Mouse (Mus musculus): ENCODE results near the gene Prss37. TPM values are rescaled to one million over a fixed set of nuclear protein-coding genes. Genes with fewer than 3 reads are reported as not detected.

Prss37 gene
- not detected in 2 replicates for polyA plus RNA-seq (2012; rRNA removed)

DNA sequence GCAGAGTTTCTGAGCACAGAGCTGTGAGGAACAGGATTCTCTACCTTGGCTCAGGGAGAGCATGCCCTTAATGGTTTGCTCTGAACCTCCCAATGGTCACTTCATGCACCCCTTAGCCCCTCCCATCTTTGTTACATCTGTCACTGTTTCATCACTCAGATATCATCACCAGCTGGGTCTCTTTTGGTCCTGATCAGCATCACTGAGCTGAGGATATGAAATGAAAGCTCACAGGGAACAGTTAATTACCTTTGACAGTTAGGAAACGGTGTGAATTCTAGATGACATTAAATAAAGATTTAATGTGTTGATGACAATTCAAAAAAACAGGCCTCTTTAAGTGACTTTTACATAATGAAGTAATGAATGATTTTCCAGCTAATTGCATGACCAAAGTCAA lies at the start of gene Prss37:
Gene Prss37, minus strand, starts transcription at position 101 of the 400 bp plus-strand sequence.

DNA sequence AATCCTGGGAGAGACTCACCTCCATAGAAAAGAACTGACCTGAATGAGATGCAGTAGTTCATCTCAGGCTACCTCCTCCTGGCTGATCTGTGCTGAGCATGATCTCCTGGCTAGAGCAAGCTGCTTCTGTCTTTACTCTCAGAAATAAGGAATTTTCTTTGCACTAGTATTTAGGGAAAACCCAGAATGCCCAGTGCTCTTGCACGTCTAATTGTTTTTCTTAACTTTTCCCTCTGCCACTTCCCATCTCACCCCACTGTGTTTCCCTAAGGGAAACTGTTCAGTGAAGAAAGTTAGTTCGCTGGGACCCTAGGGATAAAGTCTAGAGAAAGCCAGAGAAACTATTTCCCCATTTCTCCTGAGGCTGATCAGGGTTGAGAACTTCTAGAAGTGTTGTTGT lies 35.6 kb upstream of the Prss37 start, which contains the start of gene Olfr461:
Gene Olfr461, minus strand, starts transcription at position 101 of the 400 bp plus-strand sequence.

DNA sequence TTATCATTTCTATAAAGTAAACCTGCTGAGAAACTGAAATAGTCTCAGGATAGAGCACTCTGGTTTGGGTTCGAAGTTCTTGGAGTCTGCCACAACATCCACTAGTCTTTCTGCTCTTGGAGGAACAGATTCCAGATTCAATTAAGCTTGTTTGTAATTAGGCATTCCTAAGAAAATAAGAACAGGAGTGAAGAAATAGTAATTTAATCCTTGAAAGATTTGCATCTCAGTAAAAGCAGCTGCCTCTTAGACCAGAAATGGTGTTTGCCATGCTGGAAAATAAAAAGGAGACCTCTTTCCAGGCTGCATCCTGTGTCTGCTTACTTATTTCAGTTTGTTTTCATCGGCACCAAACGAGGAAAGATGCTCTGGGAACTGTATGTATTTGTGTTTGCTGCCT lies 26.1 kb downstream of the Prss37 start, which contains the start of gene Tas2r108:
Gene Tas2r108, plus strand, starts transcription at position 301 of the 400 bp plus-strand sequence.

DNA sequence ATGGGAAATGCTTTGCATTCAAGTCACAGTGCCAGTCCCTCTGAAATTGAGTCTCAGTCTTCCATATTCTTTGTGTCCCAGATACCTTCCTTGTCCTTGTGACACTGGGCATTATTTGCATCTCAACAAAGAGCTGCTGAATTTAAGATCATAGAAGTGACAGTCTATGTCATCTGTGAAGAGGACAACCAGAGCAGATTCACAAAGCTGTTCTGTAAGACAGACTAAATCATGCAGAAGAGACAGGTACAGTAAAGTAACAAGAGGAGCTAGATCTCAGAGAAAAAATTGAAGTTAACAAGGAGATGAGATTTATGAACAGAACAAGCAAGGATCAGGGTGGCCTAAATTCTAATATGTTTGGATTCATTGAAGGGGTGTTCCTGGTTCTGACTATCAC lies 28.4 kb downstream of the Prss37 start, which contains the start of gene Tas2r137:
Gene Tas2r137, plus strand, starts transcription at position 301 of the 400 bp plus-strand sequence.

DNA sequence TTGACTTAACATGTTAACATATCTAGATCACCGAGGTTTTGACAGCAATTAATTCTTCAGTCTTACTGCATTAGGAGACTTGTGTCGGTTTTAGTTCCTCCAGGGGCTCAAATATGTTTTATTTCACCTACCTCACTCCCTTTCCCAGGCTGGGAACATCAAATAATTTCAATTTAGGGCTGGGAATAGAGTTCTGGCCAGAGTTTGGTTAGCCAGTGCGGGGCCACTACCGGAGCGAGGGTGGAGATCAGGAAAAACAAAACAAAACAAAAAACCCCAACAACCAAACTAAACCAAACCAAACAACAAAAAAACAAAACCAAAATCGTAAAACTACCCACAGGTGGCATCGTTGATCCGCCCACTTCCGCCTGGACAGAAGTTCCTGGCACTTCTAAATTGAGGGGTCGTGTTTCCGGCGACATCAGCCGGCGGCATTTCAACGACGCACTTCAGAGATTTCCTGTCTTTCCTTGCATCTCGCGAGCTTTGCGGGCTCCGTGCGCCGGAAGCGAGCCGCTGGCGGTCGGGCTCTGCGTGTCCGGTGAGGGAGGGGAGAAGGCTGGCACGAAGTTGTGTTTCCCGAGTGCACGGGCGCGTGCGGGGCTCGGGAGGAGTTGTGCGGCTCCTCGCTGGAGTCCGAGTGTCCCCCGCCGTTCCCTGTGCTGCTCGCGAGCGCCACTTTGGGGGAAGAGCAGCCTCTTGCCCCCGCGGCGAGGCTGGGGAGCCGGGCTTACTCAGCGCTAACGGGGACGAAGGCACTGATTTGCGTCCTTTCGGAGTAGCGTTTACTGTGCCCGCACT lies 48.2 kb downstream of the Prss37 start, which contains the start of gene Ssbp1:
Gene Ssbp1, plus strand, starts transcription at position 437 of the 804 bp plus-strand sequence.

Other genes with a start within 250 kb of the Prss37 start
- 7.0 TPM in 2 replicates for gene Agk, start 194.3 kb downstream of the Prss37 start, polyA plus RNA-seq (2012; rRNA removed)
- 3.3 and 3.4 TPM in 2 replicates for gene E330009J07Rik, start 83.4 kb downstream of the Prss37 start, polyA plus RNA-seq (2012; rRNA removed)
- 0.01 TPM in 2 replicates for gene Wee2, start 80.4 kb downstream of the Prss37 start, polyA plus RNA-seq (2012; rRNA removed)
- 37.9 and 40.0 TPM in 2 replicates for gene Ssbp1, start 48.2 kb downstream of the Prss37 start, polyA plus RNA-seq (2012; rRNA removed)
- gene Tas2r137, start 28.3 kb downstream of the Prss37 start, polyA plus RNA-seq (2012; rRNA removed) = not detected in 2 replicates
- gene Tas2r108, start 26.0 kb downstream of the Prss37 start, polyA plus RNA-seq (2012; rRNA removed) = 0.07 TPM in 1 of 2 replicates, not detected in the other
- not detected in 2 replicates for gene Olfr461, start 35.5 kb upstream of the Prss37 start, polyA plus RNA-seq (2012; rRNA removed)
- gene Olfr460, start 50.0 kb upstream of the Prss37 start, polyA plus RNA-seq (2012; rRNA removed) = 0.01 TPM in 1 of 2 replicates, not detected in the other
- 7.0 and 8.9 TPM in 2 replicates for gene Clec5a, start 66.3 kb upstream of the Prss37 start, polyA plus RNA-seq (2012; rRNA removed)
- gene Tas2r138, start 93.8 kb upstream of the Prss37 start, polyA plus RNA-seq (2012; rRNA removed) = not detected in 2 replicates
- 6.7 and 7.3 TPM in 2 replicates for gene Mgam, start 109.3 kb upstream of the Prss37 start, polyA plus RNA-seq (2012; rRNA removed)

All from liver, embryonic 18 days (tissue).